Mouse (Mus musculus): ENCODE measurements around the gene Sdk2. TPM values are rescaled to one million over a fixed set of nuclear protein-coding genes. Genes with fewer than 3 reads are reported as not detected.

Sdk2 gene
- polyA plus RNA-seq, 1 experiment = 6.7 TPM

DNA sequence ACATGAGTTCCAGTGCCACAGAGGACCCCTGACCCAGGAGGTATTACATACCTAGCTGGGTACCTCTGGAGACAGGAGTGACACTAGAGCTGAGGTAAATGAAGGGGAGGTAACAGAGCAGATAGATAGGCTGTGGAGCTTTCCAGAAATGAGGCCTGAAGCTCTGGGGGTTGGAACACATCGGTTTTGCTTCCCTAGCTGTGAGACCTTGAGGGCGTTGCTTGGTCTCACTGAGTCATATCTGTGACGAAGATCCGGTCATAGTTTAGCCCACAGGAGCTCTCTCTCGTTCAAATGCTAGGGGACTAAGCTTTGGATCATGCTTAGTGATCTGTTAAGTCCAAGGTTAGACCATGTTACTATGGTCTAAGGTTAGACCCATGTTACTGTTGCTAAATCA lies 308.0 kb downstream of the Sdk2 start:
- TF ChIP-seq CTCF (IDR thresholded peaks at IDR 0.05; ENCODE audit: borderline replicate concordance, extremely low read depth, insufficient read depth, insufficient read length) = no peak
- TF ChIP-seq POLR2A (IDR thresholded peaks at IDR 0.05; ENCODE audit: borderline replicate concordance, extremely low read depth, insufficient read depth, insufficient read length, poor library complexity, severe bottlenecking) = no peak
- no peak for DNase-seq (ENCODE audit: low read depth)

DNA sequence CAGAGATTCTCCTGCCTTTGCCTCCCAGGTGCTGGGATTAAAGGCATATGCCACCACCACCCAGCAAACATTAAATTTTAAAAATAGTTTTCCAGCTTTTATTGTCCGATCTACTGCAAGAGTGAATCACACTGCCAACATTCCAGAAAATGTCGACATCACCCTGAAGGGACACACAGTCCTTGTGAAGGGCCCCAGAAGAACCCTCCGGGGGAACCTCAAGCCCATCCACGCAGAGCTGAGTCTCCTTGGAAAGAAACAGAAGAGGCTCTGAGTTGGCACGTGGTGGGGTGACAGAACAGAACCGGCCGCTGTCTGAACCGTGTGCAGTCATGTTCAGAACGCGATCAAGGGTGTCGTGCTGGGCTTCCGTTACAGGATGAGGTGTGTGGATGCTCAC lies 310.3 kb downstream of the Sdk2 start:
- TF ChIP-seq CTCF (IDR thresholded peaks at IDR 0.05; ENCODE audit: borderline replicate concordance, extremely low read depth, insufficient read depth, insufficient read length) (no peak), POLR2A (IDR thresholded peaks at IDR 0.05; ENCODE audit: borderline replicate concordance, extremely low read depth, insufficient read depth, insufficient read length, poor library complexity, severe bottlenecking) (no peak)
- DNase-seq (ENCODE audit: low read depth) = no peak

DNA sequence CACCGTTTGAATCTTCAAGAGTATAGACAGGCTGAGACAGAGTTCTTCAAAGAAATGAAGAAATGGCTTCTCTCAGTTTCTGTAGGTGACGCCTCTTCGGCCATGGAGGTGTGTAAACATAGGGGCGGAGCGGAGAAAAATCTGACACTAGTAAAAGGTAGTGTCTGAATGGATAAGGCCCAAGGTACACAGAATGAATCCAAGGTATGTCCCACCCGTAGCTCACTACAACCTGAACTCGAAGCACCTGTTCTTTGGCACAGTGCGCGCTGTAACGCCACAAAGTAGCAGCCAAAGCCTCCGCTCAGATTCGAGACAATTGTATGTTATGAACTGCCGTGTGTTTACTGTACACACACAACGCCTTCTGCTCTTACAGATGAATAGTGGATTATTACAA lies 311.0 kb downstream of the Sdk2 start:
- DNase-seq (ENCODE audit: low read depth) = no peak
- TF ChIP-seq POLR2A (IDR thresholded peaks at IDR 0.05; ENCODE audit: borderline replicate concordance, extremely low read depth, insufficient read depth, insufficient read length, poor library complexity, severe bottlenecking) (no peak), CTCF (IDR thresholded peaks at IDR 0.05; ENCODE audit: borderline replicate concordance, extremely low read depth, insufficient read depth, insufficient read length) (no peak)

DNA sequence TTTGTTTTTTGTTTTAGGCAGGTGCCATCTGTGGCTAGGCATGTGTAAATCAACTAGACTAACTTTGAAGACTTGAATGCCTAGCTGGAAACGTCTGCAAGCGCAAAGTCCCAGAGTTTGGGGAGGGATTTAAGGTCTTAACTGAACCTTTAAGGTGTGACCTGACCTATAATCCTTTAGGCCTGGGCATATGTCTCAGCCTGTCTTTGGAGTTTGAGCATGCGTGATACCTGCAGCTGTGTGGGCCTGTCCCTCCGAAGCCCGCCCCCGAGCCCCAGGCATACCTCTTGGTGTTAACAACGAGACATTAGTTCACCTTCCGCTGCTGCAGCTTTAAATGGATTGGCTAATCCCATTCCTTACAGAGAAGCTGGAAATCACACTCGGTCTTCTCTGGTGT lies 312.0 kb downstream of the Sdk2 start:
- TF ChIP-seq POLR2A (IDR thresholded peaks at IDR 0.05; ENCODE audit: borderline replicate concordance, extremely low read depth, insufficient read depth, insufficient read length, poor library complexity, severe bottlenecking) (no peak), CTCF (IDR thresholded peaks at IDR 0.05; ENCODE audit: borderline replicate concordance, extremely low read depth, insufficient read depth, insufficient read length) (no peak)
- no peak for DNase-seq (ENCODE audit: low read depth)

DNA sequence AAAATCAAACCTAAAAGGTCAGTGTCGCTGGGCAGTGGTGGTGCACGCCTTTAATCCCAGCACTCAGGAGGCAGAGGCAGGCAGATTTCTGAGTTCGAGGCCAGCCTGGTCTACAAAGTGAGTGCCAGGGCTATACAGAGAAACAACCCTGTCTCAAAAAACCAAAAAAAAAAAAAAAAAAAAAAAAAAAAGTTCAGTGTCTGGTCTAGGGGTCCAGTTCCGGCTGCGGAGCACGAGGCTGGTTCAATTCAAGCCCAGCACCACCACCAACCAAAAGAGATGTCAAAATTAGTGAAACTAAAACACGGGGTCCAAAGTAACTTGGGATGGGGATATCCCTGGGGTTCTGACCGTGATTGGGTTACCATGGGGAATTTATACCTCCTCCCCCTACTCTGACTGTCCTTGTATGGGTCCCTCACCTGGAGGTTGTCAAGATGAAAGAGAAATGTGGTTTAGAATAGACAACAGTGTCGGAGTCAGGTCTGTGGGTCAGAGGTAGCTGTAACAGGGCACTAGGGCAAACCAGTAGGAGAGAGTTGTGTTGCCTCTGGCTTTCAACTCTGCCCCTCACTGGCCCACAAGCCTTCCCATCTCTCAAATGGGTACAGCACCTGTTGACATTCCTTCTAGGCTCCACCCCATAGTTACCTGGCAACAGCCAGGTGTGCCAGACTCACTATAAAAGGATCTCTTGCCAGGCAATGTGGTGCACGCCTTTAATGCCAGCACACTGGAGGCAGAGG lies 314.0 kb downstream of the Sdk2 start:
- no peak for DNase-seq (ENCODE audit: low read depth)
- TF ChIP-seq POLR2A (IDR thresholded peaks at IDR 0.05; ENCODE audit: borderline replicate concordance, extremely low read depth, insufficient read depth, insufficient read length, poor library complexity, severe bottlenecking) (no peak), CTCF (IDR thresholded peaks at IDR 0.05; ENCODE audit: borderline replicate concordance, extremely low read depth, insufficient read depth, insufficient read length) (no peak)

DNA sequence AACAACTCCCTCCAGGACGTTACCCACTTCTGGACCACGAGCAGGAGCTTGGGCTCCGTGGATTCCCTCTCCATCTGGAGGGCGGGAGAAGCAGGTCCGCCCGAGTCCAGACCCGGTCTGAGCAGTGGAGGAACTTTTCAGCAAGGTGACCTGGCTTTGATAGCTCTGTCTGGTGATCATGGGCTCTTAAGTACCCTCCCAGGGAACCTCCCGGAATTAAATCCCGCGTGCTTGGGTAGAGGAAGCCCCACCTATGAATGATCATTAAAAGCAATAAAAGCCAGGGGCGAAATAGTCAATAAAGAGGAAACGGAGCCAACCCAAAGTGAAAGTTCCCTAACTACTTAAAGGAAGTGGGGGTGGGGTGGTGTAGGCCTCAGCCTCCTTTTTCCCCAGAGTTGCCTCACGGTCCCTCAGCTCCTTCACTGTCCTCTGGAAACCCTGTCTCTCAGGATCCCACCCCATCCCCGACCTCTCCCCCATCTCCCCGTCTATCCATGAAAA lies 314.6 kb downstream of the Sdk2 start:
- no peak for DNase-seq (ENCODE audit: low read depth)
- TF ChIP-seq CTCF (IDR thresholded peaks at IDR 0.05; ENCODE audit: borderline replicate concordance, extremely low read depth, insufficient read depth, insufficient read length) (no peak), POLR2A (IDR thresholded peaks at IDR 0.05; ENCODE audit: borderline replicate concordance, extremely low read depth, insufficient read depth, insufficient read length, poor library complexity, severe bottlenecking) (no peak)

DNA sequence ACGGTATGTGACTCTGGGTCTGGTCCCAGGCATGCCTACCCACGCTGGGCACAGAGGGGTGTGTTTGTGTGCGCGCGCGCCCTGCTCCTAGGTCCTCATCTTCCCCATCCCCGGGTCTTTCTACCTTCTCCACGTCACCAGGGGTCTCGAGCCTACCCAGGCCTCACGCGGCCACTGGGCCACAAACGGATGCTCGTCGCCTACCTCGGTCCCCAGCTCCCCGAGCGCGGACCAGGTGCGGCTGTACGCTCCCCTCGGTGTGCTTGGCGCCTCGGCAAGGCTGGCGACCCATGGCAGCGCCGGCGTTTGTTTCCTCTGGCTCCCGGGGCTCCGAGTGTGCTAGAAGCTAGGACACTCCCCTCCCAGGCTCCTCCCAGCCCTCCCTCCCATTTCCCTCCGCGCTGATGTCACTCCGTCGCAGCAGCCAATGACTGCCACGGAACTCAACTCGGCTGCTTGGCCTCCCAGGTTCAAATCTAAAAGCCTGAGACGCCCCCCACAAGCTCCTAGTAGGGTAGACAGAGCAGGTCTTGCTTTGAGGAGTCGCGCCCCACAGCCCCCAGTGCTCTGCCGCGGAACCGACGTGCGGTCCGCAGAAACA lies 315.3 kb downstream of the Sdk2 start, which contains the start of gene Cdc42ep4:
TSS of gene Cdc42ep4 (minus strand) at position 398 of the 601 bp plus-strand sequence.
- TF ChIP-seq POLR2A (IDR thresholded peaks at IDR 0.05; ENCODE audit: borderline replicate concordance, extremely low read depth, insufficient read depth, insufficient read length, poor library complexity, severe bottlenecking) (peak; percentile 92), CTCF (IDR thresholded peaks at IDR 0.05; ENCODE audit: borderline replicate concordance, extremely low read depth, insufficient read depth, insufficient read length) (no peak)
- peak; percentile 98 for DNase-seq (ENCODE audit: low read depth)

DNA sequence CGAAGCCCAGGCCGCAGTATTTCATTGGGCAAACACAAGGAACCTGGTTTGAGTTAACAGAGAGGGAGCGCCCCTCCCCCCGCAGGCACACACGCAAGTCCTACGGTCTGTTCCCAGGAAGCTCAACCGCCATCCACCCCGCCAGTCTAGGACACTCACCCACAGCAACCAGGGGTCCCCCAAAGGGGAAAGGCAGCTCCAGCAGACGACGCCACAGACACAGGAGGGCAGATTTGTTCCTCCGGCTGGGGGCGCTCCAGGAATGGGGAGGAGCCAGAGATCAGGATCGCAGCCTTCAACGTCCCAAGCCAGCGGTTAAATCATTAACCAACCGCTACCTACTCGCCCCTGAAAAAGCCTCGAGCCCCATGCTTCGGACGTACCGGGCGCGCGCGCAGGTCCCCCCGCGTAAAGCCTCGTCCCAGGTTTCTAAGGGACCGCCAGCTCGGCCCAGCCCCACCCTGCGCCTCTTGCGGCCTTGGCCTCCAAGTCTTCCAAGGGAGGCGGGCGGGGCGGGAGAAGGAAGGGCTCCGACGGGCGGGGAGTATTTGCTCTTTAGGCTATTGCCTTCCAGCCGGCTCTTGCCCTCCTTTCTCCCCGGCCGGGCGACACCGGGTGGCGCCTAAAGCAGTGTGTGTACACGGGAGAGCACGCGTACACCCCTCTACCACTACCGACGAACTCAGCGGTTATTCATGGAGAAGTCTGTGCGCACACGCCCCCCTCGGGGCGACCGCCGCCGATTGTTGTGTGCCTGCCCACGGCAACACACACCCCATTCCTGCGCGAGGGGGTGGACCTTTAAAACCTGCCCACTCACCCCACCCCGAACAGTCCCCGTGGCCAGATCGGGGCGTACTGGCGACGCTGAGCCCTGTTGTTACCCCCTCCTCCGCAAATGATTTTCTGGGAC lies 316.0 kb downstream of the Sdk2 start:
- peak; percentile 32; the same call in 1 of the 2 replicates for TF ChIP-seq CTCF (IDR thresholded peaks at IDR 0.05; ENCODE audit: borderline replicate concordance, extremely low read depth, insufficient read depth, insufficient read length)
- no peak for TF ChIP-seq POLR2A (IDR thresholded peaks at IDR 0.05; ENCODE audit: borderline replicate concordance, extremely low read depth, insufficient read depth, insufficient read length, poor library complexity, severe bottlenecking)
- peak; percentile 90 for DNase-seq (ENCODE audit: low read depth)

DNA sequence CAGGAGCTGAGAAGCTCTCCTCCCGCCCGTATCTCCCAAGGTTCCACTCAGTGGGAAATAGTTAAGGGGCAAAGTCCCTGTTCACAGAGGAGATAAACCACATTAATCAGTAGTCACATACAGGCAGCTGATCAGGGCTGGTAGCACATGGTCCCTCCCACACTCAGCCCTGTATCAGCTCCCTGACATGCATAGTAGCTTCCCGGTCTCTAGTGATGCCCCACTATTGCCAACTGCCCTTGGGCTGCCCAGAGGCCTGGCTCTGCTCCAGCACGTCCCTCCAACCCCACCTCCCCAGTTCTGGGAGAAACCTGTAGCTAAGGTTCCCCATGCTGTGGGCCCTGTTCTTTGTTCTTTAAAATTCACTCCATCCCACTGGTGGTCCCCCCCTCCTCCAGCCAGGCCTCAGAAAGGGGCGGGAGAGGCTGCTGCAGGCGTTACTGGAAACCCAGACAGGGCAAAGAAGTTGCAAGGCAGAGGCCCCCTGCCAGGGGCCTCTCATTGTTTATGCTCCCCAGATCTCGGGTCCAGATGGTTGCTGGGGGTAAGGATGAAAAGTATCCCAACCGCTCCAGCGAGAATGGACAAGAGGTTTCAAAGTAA lies 317.0 kb downstream of the Sdk2 start:
- no peak for TF ChIP-seq CTCF (IDR thresholded peaks at IDR 0.05; ENCODE audit: borderline replicate concordance, extremely low read depth, insufficient read depth, insufficient read length)
- no peak for TF ChIP-seq POLR2A (IDR thresholded peaks at IDR 0.05; ENCODE audit: borderline replicate concordance, extremely low read depth, insufficient read depth, insufficient read length, poor library complexity, severe bottlenecking)
- peak; percentile 81 for DNase-seq (ENCODE audit: low read depth)

DNA sequence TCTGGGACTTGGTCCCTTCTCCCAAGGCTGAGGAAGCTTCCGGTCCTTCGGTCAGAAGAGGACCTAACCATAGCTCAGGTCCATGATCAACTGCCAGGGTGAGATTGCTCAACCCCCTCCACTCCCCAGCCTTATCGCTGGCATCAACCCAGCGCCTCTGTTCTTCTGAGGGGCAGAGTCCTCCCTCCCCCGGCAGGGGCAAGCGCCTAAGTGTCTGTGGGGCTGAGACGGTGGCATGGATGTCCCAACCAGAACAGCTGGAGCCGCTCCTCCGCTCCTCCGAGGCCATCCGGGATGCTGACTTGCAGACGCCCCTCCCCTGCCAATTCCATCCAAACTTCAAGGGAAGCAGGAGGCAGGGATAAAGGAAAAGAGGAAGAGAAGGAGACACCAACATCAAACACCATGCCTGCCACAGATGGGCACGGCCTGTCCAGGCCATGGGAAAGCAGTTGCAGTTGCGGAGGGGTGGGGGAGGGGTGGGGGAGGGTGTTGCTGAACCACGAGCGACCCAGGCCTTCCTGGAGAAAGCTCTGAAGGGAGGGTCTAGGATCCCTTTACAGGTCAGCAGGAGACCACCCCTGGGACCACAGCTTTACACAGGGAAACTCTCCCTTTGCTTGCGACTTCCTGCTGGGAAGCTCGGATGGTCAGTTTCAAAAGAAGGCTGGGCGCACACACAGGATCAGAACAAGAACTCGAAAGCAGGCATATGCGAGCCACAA lies 317.9 kb downstream of the Sdk2 start:
- DNase-seq (ENCODE audit: low read depth) = peak; percentile 43
- no peak for TF ChIP-seq CTCF (IDR thresholded peaks at IDR 0.05; ENCODE audit: borderline replicate concordance, extremely low read depth, insufficient read depth, insufficient read length)
- no peak for TF ChIP-seq POLR2A (IDR thresholded peaks at IDR 0.05; ENCODE audit: borderline replicate concordance, extremely low read depth, insufficient read depth, insufficient read length, poor library complexity, severe bottlenecking)
